Mouse (Mus musculus) midbrain, embryonic 10.5 days (tissue): ENCODE measurements around the gene Agpat1. TPM values are rescaled to one million over a fixed set of nuclear protein-coding genes. Genes with fewer than 3 reads are reported as not detected.
A peak's percentile ranks its signal among the peaks of the same experiment; 100 is the strongest.

ENCODE experiments used
- DNase-seq: peaks from one replicate; pipeline ENCODE4 v3.0.0-alpha.2; 2017; ENCODE audit warnings: low spot score
- H3K27ac ChIP-seq: fragments of 300-500 bp; sonication (generic); replicated peaks from 2 replicates; pipeline ENCODE4 v1.5.1; 2016; ENCODE audit warnings: mild to moderate bottlenecking
- H3K27me3 ChIP-seq: fragments of 300-500 bp; sonication (generic); 2 replicates; pipeline ENCODE4 v1.6.1; 2016; ENCODE audit warnings: low read depth, mild to moderate bottlenecking; ENCODE audit not compliant: poor library complexity, severe bottlenecking
- H3K36me3 ChIP-seq: fragments of 300-500 bp; sonication (generic); 2 replicates; pipeline ENCODE4 v1.6.1; 2016; ENCODE audit warnings: mild to moderate bottlenecking, moderate library complexity
- H3K4me1 ChIP-seq: fragments of 300-500 bp; sonication (generic); 2 replicates; pipeline ENCODE4 v1.6.1; 2016
- H3K4me3 ChIP-seq: fragments of 300-500 bp; sonication (generic); 2 replicates; pipeline ENCODE4 v1.5.1; 2016; ENCODE audit warnings: mild to moderate bottlenecking, moderate library complexity
- H3K9me3 ChIP-seq: fragments of 300-500 bp; sonication (generic); replicated peaks from 2 replicates; pipeline ENCODE4 v1.6.1; 2016; ENCODE audit warnings: mild to moderate bottlenecking
- WGBS: fragments of 180-500 bp; shearing (Covaris S2); methylation state at CpG from one replicate; pipeline ENCODE4 v1.1.7; 2016; 5-methylcytosine and 5-hydroxymethylcytosine counted together
- polyA plus RNA-seq: library from polyadenylated mRNA; unstranded; fragments of >200 nt; fragmentation: Nextera tagmentation; extraction: Ambion mirVana; gene quantifications from 2 replicates; pipeline ENCODE4 v1.2.1, GENCODE M21; 2016

The Agpat1 gene
- polyA plus RNA-seq, 1 experiment from 2014 or later, result 66.0 TPM

GRCm38 (mm10) chr17:34599891-34600290, 4.2 kb upstream of the Agpat1 start:
- Histone ChIP-seq H3K4me1 (peaks cover 65% of the 10 kb centered on the region), H3K4me3 (peak overlapping the region; percentile 26; the same call in 1 of the 2 replicates), H3K27me3 (no peaks in the 10 kb centered on the region), H3K36me3 (peaks cover 44% of the 10 kb centered on the region), H3K9me3 (no peaks in the 10 kb centered on the region), H3K27ac (0 out of 2 replicates have a peak overlapping the region, but pooled peaks have one; percentile 23)
- DNase-seq, result no peak
- WGBS, result 78% methylated on average over 9 of the region's 9 CpGs

GRCm38 (mm10) chr17:34601796-34602195, 2.3 kb upstream of the Agpat1 start:
- WGBS, result 91% methylated on average over 12 of the region's 12 CpGs
- no peaks in the 10 kb centered on the region for H3K27me3 ChIP-seq
- peak overlapping the region; percentile 98 for H3K4me3 ChIP-seq
- H3K9me3 ChIP-seq, result no peaks in the 10 kb centered on the region
- peaks cover 26% of the 10 kb centered on the region for H3K36me3 ChIP-seq
- H3K4me1 ChIP-seq, result peaks cover 64% of the 10 kb centered on the region
- no peak for DNase-seq
- 0 out of 2 replicates have a peak overlapping the region, but pooled peaks have one; percentile 1 for H3K27ac ChIP-seq

- Histone ChIP-seq H3K4me1 (peaks cover 62% of the 10 kb centered on the region), H3K27ac (peak within 1 kb of the TSS; percentile 94), H3K36me3 (peaks cover 37% of the 10 kb centered on the region), H3K4me3 (peak within 1 kb of the TSS; percentile 98), H3K27me3 (no peaks in the 10 kb centered on the region), H3K9me3 (no peaks in the 10 kb centered on the region)
- no peak for DNase-seq
- WGBS, result under 1% methylated on average over 30 of the region's 30 CpGs
Observed at GRCm38 (mm10) chr17:34603375-34604060, 544 bp upstream of the Agpat1 start, which contains the start of gene Rnf5. Gene Rnf5 (minus strand): TSS chr17:34603690.

- H3K27ac ChIP-seq, result peak overlapping the region; percentile 94
- WGBS, result 21% methylated on average over 24 of the region's 24 CpGs
- DNase-seq, result no peak
- no peaks in the 10 kb centered on the region for H3K27me3 ChIP-seq
- H3K4me1 ChIP-seq, result peaks cover 57% of the 10 kb centered on the region
- H3K9me3 ChIP-seq, result no peaks in the 10 kb centered on the region
- H3K36me3 ChIP-seq, result peaks cover 40% of the 10 kb centered on the region
- peak overlapping the region; percentile 98 for H3K4me3 ChIP-seq
Observed at GRCm38 (mm10) chr17:34604511-34605237, 612 bp downstream of the Agpat1 start.

GRCm38 (mm10) chr17:34605609-34606008, 1.5 kb downstream of the Agpat1 start:
- Histone ChIP-seq H3K27ac (peak overlapping the region; percentile 94), H3K4me3 (peak overlapping the region; percentile 98), H3K9me3 (no peaks in the 10 kb centered on the region), H3K27me3 (no peaks in the 10 kb centered on the region), H3K36me3 (peaks cover 39% of the 10 kb centered on the region), H3K4me1 (peaks cover 57% of the 10 kb centered on the region)
- DNase-seq, result peak; percentile 94
- under 1% methylated on average over 27 of the region's 30 CpGs for WGBS

- Histone ChIP-seq H3K4me1 (peaks cover 57% of the 10 kb centered on the region), H3K27me3 (no peaks in the 10 kb centered on the region), H3K4me3 (peak overlapping the region; percentile 98), H3K27ac (peak overlapping the region; percentile 94), H3K9me3 (no peaks in the 10 kb centered on the region), H3K36me3 (peaks cover 39% of the 10 kb centered on the region)
- no peak for DNase-seq
- 21% methylated on average over 32 of the region's 32 CpGs for WGBS
Observed at GRCm38 (mm10) chr17:34606186-34607039, 2.4 kb downstream of the Agpat1 start.

- peaks cover 47% of the 10 kb centered on the region for H3K36me3 ChIP-seq
- WGBS, result 94% methylated on average over 7 of the region's 7 CpGs
Observed at GRCm38 (mm10) chr17:34607997-34608396, 3.9 kb downstream of the Agpat1 start.

GRCm38 (mm10) chr17:34611050-34611449, 7.0 kb downstream of the Agpat1 start:
- Histone ChIP-seq H3K36me3 (peaks cover 76% of the 10 kb centered on the region), H3K4me3 (no peak overlapping the region), H3K9me3 (no peaks in the 10 kb centered on the region), H3K27ac (no peak overlapping the region), H3K27me3 (no peaks in the 10 kb centered on the region), H3K4me1 (peaks cover 31% of the 10 kb centered on the region)
- WGBS, result 93% methylated on average over 8 of the region's 8 CpGs
- DNase-seq, result no peak

More at GRCm38 (mm10) chr17:34607997-34608396, 3.9 kb downstream of the Agpat1 start:
- no peaks in the 10 kb centered on the region for H3K27me3 ChIP-seq
- H3K4me1 ChIP-seq, result peaks cover 42% of the 10 kb centered on the region
- DNase-seq, result no peak
- 0 out of 2 replicates have a peak overlapping the region, but pooled peaks have one; percentile 98 for H3K4me3 ChIP-seq
- no peak overlapping the region for H3K27ac ChIP-seq
- H3K9me3 ChIP-seq, result no peaks in the 10 kb centered on the region

GRCm38 (mm10) chr17:34613054-34613645, 9.1 kb downstream of the Agpat1 start:
- Histone ChIP-seq H3K27ac (no peak overlapping the region), H3K36me3 (peaks cover 83% of the 10 kb centered on the region), H3K4me3 (no peak overlapping the region), H3K4me1 (peaks cover 16% of the 10 kb centered on the region), H3K9me3 (no peaks in the 10 kb centered on the region), H3K27me3 (no peaks in the 10 kb centered on the region)
- no peak for DNase-seq
- WGBS, result 92% methylated on average over 11 of the region's 11 CpGs

GRCm38 (mm10) chr17:34613830-34614229, 9.8 kb downstream of the Agpat1 start:
- H3K9me3 ChIP-seq, result no peaks in the 10 kb centered on the region
- H3K36me3 ChIP-seq, result peaks cover 78% of the 10 kb centered on the region
- no peaks in the 10 kb centered on the region for H3K27me3 ChIP-seq
- H3K4me1 ChIP-seq, result peaks cover 11% of the 10 kb centered on the region
- 90% methylated on average over 10 of the region's 10 CpGs for WGBS
- DNase-seq, result no peak
- peak overlapping the region; percentile 11; the same call in 1 of the 2 replicates for H3K4me3 ChIP-seq
- no peak overlapping the region for H3K27ac ChIP-seq

- H3K9me3 ChIP-seq, result no peaks in the 10 kb centered on the region
- peaks cover 72% of the 10 kb centered on the region for H3K36me3 ChIP-seq
- no peaks in the 10 kb centered on the region for H3K27me3 ChIP-seq
- no peak within 1 kb of the TSS for H3K4me3 ChIP-seq
- DNase-seq, result no peak
- H3K4me1 ChIP-seq, result peaks cover 10% of the 10 kb centered on the region
- H3K27ac ChIP-seq, result peak within 1 kb of the TSS; percentile 53; the same call in 1 of the 2 replicates
- WGBS, result 72% methylated on average over 6 of the region's 6 CpGs
Observed at GRCm38 (mm10) chr17:34615871-34616270, 11.8 kb downstream of the Agpat1 start, which contains the start of gene Egfl8. Gene Egfl8 (minus strand): TSS chr17:34615971.

- peak; percentile 64 for DNase-seq
- H3K36me3 ChIP-seq, result peaks cover 70% of the 10 kb centered on the region
- WGBS, result 19% methylated on average over 6 of the region's 6 CpGs
Observed at GRCm38 (mm10) chr17:34618999-34619398, 14.9 kb downstream of the Agpat1 start.

More at GRCm38 (mm10) chr17:34618999-34619398, 14.9 kb downstream of the Agpat1 start:
- Histone ChIP-seq H3K4me3 (no peak overlapping the region), H3K27me3 (no peaks in the 10 kb centered on the region), H3K4me1 (peaks cover 10% of the 10 kb centered on the region), H3K27ac (no peak overlapping the region), H3K9me3 (no peaks in the 10 kb centered on the region)
